Mouse (Mus musculus): ENCODE results near the gene Limch1. TPM values are rescaled to one million over a fixed set of nuclear protein-coding genes. Genes with fewer than 3 reads are reported as not detected.

Gene Limch1
- polyA plus RNA-seq, 1 experiment from 2014 or later, result 61.9 TPM

DNA sequence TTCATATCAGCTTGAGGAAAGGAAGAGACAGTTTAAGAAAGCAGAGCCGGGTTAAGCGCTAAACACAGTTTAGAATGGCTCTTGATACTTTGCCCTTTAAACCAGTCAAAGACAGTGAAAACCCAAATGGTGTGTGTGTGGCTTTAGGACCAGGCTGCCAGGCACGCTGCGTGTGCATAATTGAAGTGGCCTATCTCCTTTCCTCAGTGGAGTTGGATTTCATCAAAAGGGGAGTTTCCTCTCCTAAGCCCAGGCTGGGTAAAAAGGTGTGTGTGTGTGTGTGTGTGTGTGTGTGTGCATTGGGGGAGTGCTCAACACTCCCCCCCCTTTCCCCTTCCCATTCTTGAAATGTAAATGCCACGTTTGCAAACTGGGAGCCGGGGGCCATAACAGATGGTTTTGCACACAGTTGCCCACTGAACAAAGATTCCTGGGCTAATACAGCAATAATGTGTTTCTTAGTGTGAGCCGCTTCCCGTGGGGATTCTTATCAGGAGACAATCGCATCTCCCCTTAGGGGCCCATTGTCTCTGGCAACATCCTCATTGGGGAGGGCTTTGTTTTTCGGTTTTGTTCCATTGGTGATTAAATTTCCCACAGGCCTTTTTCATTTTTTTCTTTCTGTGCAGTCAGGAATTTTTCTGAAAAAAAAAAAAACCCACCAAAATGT lies 2.3 kb downstream of the Limch1 start:
- Histone ChIP-seq H3K27ac (no peak overlapping the region; the same call in 1 of the 2 replicates), H3K9me3 (no peaks in the 10 kb centered on the region), H3K4me3 (0 out of 2 replicates have a peak overlapping the region, but pooled peaks have one; percentile 4), H3K9ac (no peak overlapping the region), H3K4me1 (peaks cover 28% of the 10 kb centered on the region), H3K27me3 (peaks cover 6% of the 10 kb centered on the region; the same call in 1 of the 2 replicates), H3K36me3 (no peaks in the 10 kb centered on the region), H3K4me2 (replicated peaks) (peak overlapping the region; percentile 24)
- ATAC-seq (ENCODE audit: insufficient number of reproducible peaks, insufficient read depth, low FRiP score, low TSS enrichment), result no peak
- WGBS, result 8% methylated on average over 10 of the region's 10 CpGs

DNA sequence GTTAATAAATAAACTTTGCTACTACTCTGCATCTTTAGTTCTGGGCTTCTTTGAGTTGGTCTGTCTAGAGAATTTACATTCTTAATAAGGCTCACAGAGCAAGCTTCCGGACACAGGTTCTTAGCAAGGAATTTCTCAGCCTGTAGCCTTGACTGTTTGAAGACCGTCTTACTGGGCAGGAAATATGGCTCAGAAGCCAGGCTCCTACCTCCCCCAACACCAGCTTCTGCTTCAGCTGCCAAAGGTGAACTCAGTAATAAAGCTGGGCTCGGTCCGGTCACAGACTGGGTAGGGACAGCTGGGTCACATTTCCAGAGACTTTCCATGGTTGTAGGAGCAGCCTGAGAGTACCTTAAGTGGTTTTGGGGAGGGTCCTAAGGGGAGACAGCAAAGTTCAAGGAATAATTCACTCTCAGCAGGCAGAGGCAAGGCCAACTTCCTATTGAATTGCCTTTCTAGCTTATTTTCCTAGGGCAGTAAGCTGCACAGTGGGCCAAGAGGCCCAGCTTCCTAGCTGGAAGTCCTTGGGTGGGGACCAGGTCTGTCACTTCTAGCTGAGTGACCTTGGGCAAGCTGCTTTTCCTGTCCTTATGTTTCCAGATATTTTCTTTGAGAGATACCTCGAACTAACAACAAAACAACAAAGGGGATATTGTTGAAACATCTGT lies 3.0 kb downstream of the Limch1 start:
- peak overlapping the region; percentile 24 for H3K4me2 ChIP-seq (replicated peaks)
- no peak for ATAC-seq (ENCODE audit: insufficient number of reproducible peaks, insufficient read depth, low FRiP score, low TSS enrichment)
- WGBS, result 21% methylated on average over 5 of the region's 5 CpGs
- peaks cover 6% of the 10 kb centered on the region; the same call in 1 of the 2 replicates for H3K27me3 ChIP-seq
- H3K36me3 ChIP-seq, result no peaks in the 10 kb centered on the region
- no peaks in the 10 kb centered on the region for H3K9me3 ChIP-seq
- H3K9ac ChIP-seq, result no peak overlapping the region
- peaks cover 28% of the 10 kb centered on the region for H3K4me1 ChIP-seq
- H3K4me3 ChIP-seq, result no peak overlapping the region
- H3K27ac ChIP-seq, result peak overlapping the region; percentile 55

DNA sequence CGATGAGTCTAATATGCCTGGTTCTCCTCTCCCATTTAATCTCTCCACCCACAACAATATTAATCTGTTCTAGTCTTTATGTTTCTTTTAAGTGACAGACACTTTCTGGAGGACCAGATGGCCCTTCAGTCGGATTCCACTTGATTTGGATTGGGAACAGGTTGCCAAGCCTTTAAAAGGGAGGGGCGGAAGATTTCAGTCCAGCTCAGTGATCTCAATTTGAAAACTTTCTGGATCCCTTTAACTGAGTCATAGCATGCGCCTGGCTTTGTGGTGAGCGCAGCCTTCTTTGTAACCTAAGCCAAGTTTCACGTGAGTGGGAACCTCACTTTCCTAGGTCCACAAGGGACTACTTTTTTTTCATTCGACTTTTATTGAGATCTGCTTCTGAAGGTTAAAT lies 5.0 kb downstream of the Limch1 start:
- Histone ChIP-seq H3K4me2 (replicated peaks) (no peak overlapping the region), H3K9me3 (no peaks in the 10 kb centered on the region), H3K27ac (no peak overlapping the region), H3K36me3 (no peaks in the 10 kb centered on the region), H3K9ac (no peak overlapping the region), H3K27me3 (peaks cover 6% of the 10 kb centered on the region; the same call in 1 of the 2 replicates), H3K4me1 (peaks cover 28% of the 10 kb centered on the region), H3K4me3 (no peak overlapping the region)
- 65% methylated on average over 7 of the region's 7 CpGs for WGBS
- no peak for ATAC-seq (ENCODE audit: insufficient number of reproducible peaks, insufficient read depth, low FRiP score, low TSS enrichment)

DNA sequence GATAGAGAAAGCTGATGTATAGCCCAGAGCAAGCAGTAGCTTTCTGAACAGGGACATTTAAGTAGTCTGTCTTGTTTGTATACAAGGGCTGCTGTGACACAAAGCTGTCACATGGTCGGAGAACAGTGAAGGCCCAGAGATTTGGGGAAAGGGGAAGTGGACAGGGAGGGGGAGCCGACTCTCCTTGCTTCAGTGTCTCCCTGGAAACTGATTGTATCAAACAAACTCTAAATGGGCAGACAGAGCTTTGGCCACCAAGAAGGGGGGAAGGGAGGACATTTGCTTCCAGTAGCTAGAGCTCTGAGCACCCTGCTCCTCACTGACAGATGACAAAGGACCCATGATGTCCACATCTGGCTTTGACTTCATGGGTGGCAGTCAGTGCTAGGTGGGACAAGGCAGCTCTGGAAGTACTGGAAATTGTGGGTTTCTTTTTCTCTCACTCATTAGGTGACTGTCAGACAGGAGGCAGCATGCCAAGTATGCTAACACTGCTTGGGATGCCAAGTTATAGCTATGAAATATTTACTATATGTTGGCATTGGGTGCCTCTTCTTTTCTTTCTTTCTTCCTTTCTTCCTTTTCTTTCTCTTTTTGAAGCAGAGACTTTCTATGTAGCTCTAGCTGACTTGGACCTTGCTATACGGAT lies 5.8 kb downstream of the Limch1 start:
- no peaks in the 10 kb centered on the region for H3K9me3 ChIP-seq
- peaks cover 28% of the 10 kb centered on the region for H3K4me1 ChIP-seq
- no peak overlapping the region for H3K27ac ChIP-seq
- H3K9ac ChIP-seq, result no peak overlapping the region
- 46% methylated on average over 3 of the region's 3 CpGs for WGBS
- no peaks in the 10 kb centered on the region for H3K36me3 ChIP-seq
- no peak overlapping the region for H3K4me3 ChIP-seq
- no peak overlapping the region for H3K4me2 ChIP-seq (replicated peaks)
- peaks cover 6% of the 10 kb centered on the region; the same call in 1 of the 2 replicates for H3K27me3 ChIP-seq
- no peak for ATAC-seq (ENCODE audit: insufficient number of reproducible peaks, insufficient read depth, low FRiP score, low TSS enrichment)

DNA sequence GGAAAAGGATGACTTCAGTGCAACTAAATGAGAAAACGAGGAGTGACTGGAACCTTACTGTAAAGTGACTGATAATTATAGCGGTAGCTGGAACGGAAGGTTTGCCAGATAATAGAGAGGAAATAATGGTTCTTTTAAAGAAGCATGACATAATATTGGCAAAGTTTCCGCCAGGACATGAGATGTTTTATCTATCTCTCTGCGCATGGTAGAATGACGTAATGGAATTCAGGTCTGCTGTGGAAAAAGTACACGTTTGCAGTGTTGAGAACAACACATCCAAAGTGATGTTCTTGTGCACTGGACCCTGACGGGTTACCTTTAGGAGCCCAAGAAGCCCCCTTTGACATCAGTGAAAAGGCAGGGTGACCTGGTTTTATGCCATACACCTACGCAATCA lies 8.0 kb downstream of the Limch1 start:
- no peak overlapping the region for H3K4me3 ChIP-seq
- no peaks in the 10 kb centered on the region for H3K36me3 ChIP-seq
- ATAC-seq (ENCODE audit: insufficient number of reproducible peaks, insufficient read depth, low FRiP score, low TSS enrichment), result no peak
- H3K27ac ChIP-seq, result no peak overlapping the region
- no peaks in the 10 kb centered on the region for H3K27me3 ChIP-seq
- H3K9ac ChIP-seq, result no peak overlapping the region
- WGBS, result 89% methylated on average over 9 of the region's 9 CpGs
- no peaks in the 10 kb centered on the region for H3K9me3 ChIP-seq
- peaks cover 18% of the 10 kb centered on the region for H3K4me1 ChIP-seq
- no peak overlapping the region for H3K4me2 ChIP-seq (replicated peaks)

DNA sequence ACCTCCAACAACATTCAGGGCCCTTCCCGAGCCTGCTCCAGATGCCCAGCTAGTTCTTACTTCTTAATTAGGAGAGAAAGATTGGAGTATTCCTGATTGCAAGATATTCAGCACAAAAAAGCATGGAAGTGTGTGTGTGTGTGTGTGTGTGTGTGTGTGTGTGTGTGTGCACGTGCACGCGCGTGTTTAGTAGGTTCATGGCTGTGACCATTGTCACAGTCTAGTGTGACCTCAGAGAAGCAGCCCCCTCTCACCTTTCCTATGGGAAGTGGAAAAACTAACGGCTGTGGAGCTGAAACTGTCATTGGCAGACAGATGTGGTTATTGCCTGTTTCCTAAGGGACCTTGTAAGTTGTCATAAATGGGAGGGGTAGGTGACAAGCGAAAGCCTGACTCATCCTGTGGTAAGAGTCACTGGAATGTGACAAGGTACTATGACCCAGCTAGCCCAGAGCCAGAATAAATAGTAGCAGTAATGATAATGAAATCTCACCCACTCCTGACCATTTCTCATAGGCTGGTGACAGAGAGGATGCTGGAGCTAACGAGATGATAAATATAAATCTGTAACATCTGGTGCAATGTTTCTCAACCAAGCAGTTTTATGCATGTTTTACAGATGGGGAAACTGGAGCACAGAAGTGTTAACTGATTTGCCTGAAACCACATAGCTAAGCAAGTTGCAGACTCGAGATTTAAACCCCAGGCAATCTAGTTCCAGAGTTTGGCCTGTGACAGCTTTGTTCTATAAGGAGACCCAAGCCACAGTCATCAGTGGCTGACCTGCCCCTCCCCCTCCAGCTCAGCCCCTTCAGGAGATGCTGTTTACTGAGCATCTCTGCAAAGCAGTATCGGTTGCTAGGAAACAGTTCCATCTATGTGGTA lies 11.4 kb downstream of the Limch1 start:
- Histone ChIP-seq H3K4me1 (peaks cover 10% of the 10 kb centered on the region), H3K27ac (no peak overlapping the region), H3K4me2 (replicated peaks) (no peak overlapping the region), H3K27me3 (no peaks in the 10 kb centered on the region), H3K9me3 (no peaks in the 10 kb centered on the region), H3K36me3 (no peaks in the 10 kb centered on the region), H3K4me3 (no peak overlapping the region), H3K9ac (no peak overlapping the region)
- no peak for ATAC-seq (ENCODE audit: insufficient number of reproducible peaks, insufficient read depth, low FRiP score, low TSS enrichment)
- 65% methylated on average over 10 of the region's 10 CpGs for WGBS

DNA sequence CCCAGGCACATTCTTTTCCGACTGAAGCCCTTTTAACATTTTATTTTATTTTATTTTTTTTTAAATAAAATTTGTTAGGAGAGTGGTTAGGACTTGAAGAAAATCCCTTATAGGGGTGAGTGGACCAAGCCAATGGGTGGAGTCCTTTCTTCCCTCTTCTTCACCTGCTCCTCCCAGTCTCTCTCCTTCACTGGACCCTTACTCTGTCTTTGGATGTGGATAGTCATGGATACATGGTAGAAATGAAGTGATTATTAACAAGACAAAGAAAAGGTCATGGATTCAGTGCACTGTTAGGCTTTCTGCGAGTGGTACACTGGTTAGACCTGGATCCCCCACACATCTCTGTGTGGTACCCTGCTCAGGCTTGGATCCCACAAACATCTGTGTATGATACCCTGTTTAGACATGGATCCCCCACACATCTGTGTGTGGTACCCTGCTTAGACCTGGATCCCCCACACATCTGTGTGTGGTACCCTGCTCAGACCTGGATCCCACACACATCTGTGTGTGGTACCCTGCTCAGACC lies 12.1 kb downstream of the Limch1 start:
- H3K4me3 ChIP-seq, result no peak overlapping the region
- no peak overlapping the region for H3K27ac ChIP-seq
- 66% methylated on average over 2 of the region's 2 CpGs for WGBS
- H3K4me2 ChIP-seq (replicated peaks), result no peak overlapping the region
- no peak overlapping the region for H3K9ac ChIP-seq
- H3K36me3 ChIP-seq, result no peaks in the 10 kb centered on the region
- no peaks in the 10 kb centered on the region for H3K27me3 ChIP-seq
- H3K9me3 ChIP-seq, result no peaks in the 10 kb centered on the region
- peaks cover 10% of the 10 kb centered on the region for H3K4me1 ChIP-seq
- ATAC-seq (ENCODE audit: insufficient number of reproducible peaks, insufficient read depth, low FRiP score, low TSS enrichment), result no peak

DNA sequence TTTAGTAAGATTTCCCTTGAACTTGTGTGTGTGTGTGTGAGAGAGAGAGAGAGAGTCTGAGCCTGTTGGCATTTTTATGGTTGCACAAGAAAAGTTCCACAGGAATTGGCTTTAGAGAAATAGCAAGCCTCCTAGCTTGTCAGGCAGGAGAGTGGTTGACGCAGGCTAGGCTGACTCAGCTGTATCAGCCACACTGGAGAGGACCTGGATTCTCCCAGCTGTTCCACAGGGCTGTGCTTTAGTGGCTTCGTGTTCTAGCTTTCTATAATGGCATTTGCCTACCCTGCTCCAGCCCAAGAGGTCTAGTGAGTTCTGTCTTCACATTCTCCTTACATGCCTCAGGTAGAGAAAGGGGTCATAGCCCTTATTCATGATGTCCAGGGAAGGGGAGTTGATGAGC lies 13.7 kb downstream of the Limch1 start:
- no peak overlapping the region for H3K4me2 ChIP-seq (replicated peaks)
- no peak overlapping the region for H3K4me3 ChIP-seq
- no peaks in the 10 kb centered on the region for H3K36me3 ChIP-seq
- H3K27me3 ChIP-seq, result no peaks in the 10 kb centered on the region
- no peak overlapping the region for H3K27ac ChIP-seq
- H3K4me1 ChIP-seq, result peaks cover 17% of the 10 kb centered on the region
- H3K9ac ChIP-seq, result no peak overlapping the region
- 78% methylated on average over 2 of the region's 2 CpGs for WGBS
- no peaks in the 10 kb centered on the region for H3K9me3 ChIP-seq
- no peak for ATAC-seq (ENCODE audit: insufficient number of reproducible peaks, insufficient read depth, low FRiP score, low TSS enrichment)

DNA sequence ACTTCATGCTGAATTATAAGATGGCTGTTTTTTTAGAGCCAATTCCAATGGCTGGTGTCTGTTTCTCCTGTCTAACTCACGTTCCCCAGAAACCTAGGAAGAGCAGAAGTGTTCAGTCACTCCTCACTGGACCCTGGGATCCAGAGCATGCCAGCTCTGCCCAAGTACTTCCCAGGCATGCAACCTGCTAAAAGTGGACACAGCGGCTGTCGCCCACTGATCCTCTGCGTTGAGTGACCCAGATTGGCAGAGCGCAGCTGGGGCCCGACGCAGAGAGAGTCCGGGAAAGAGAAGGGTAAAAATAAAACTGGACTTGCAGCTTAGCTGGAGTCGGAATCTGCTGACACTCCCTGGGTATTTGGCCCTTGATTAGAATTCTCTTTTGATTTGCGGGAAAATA lies 15.1 kb downstream of the Limch1 start:
- Histone ChIP-seq H3K4me2 (replicated peaks) (no peak overlapping the region), H3K4me3 (no peak overlapping the region), H3K9ac (no peak overlapping the region), H3K4me1 (peaks cover 17% of the 10 kb centered on the region), H3K9me3 (no peaks in the 10 kb centered on the region), H3K36me3 (no peaks in the 10 kb centered on the region), H3K27me3 (no peaks in the 10 kb centered on the region), H3K27ac (no peak overlapping the region)
- ATAC-seq (ENCODE audit: insufficient number of reproducible peaks, insufficient read depth, low FRiP score, low TSS enrichment), result no peak
- 88% methylated on average over 10 of the region's 10 CpGs for WGBS

DNA sequence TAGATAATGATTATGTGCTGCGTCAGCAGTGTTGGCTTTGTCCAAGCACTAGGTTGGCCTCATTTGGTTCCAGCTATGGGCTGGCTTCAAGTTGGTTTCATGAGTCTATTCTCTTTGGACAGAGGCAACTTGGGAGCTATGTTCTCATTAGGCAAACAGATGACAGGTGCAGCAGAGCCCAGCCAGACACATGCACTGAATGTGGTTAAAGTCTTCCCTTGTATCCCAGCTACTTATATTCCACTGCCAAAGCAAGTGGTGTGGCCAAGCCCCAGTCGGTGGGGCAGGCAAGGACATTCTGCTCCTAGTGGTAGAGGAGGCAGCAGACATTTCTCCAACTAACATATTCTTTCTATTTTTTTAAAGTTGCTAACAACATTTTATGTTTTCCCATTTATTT lies 16.4 kb downstream of the Limch1 start:
- Histone ChIP-seq H3K4me3 (no peak overlapping the region), H3K4me1 (peaks cover 10% of the 10 kb centered on the region), H3K27me3 (no peaks in the 10 kb centered on the region), H3K9me3 (no peaks in the 10 kb centered on the region), H3K4me2 (replicated peaks) (no peak overlapping the region), H3K9ac (no peak overlapping the region), H3K36me3 (no peaks in the 10 kb centered on the region), H3K27ac (no peak overlapping the region)
- no peak for ATAC-seq (ENCODE audit: insufficient number of reproducible peaks, insufficient read depth, low FRiP score, low TSS enrichment)
- WGBS, result 79% methylated on average over 2 of the region's 2 CpGs

DNA sequence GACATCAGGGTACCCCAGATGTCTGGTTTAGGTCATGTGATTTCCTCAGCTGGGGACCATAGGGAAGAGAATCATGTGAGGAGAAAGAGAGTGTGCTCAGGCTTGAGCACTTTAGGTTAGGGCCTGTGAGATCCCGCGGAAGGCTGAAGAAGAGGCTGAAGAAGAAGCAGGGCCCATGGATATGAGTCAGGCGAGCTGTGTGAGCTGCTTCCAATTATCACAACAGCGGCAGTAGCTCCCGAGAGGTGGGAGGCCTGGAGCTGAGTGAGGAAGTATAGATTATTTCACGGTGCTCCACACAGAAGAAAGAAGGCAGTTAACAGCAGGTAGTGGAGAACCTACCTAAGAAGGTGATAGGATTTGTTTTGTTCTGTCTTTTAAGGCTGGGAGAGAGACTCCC lies 18.5 kb downstream of the Limch1 start:
- Histone ChIP-seq H3K4me2 (replicated peaks) (no peak overlapping the region), H3K27me3 (no peaks in the 10 kb centered on the region), H3K4me1 (peaks cover 22% of the 10 kb centered on the region), H3K27ac (no peak overlapping the region), H3K4me3 (no peak overlapping the region), H3K9ac (no peak overlapping the region), H3K36me3 (no peaks in the 10 kb centered on the region), H3K9me3 (no peaks in the 10 kb centered on the region)
- WGBS, result 45% methylated on average over 6 of the region's 6 CpGs
- no peak for ATAC-seq (ENCODE audit: insufficient number of reproducible peaks, insufficient read depth, low FRiP score, low TSS enrichment)

All from embryonic facial prominence, embryonic 12.5 days (tissue).